Mouse (Mus musculus): ENCODE data around the gene Cnga1.
"Not testable (repeated sequence)": the region's sequence is repeated elsewhere in the genome, so short reads cannot be mapped to it uniquely, and the experiment has no call there.

Gene Cnga1

GRCm38 (mm10) chr5:72640072-72640471, 4.0 kb downstream of the Cnga1 start:
- DNase-seq (ENCODE audit: low spot score in 2 of 2): no peak

- no peak for DNase-seq (ENCODE audit: low spot score in 2 of 2)
Measured at GRCm38 (mm10) chr5:72636576-72636975, 7.5 kb downstream of the Cnga1 start.

- peak in 1 of 2 experiments; percentile 16 for DNase-seq (ENCODE audit: low spot score in 2 of 2)
Measured at GRCm38 (mm10) chr5:72636122-72636521, 8.0 kb downstream of the Cnga1 start.

- no peak for DNase-seq (ENCODE audit: low spot score in 2 of 2)
Measured at GRCm38 (mm10) chr5:72634791-72635271, 9.2 kb downstream of the Cnga1 start.

GRCm38 (mm10) chr5:72630026-72630425, 14.0 kb downstream of the Cnga1 start:
- DNase-seq (ENCODE audit: low spot score in 2 of 2): no peak

- DNase-seq (ENCODE audit: low spot score in 2 of 2): no peak
Measured at GRCm38 (mm10) chr5:72621022-72621421, 23.1 kb downstream of the Cnga1 start.

- no peak for DNase-seq (ENCODE audit: low spot score in 2 of 2)
Measured at GRCm38 (mm10) chr5:72617413-72617812, 26.7 kb downstream of the Cnga1 start.

- DNase-seq (ENCODE audit: low spot score in 2 of 2): no peak
Measured at GRCm38 (mm10) chr5:72603138-72603537, 40.9 kb downstream of the Cnga1 start.

- DNase-seq (ENCODE audit: low spot score in 2 of 2): no peak
Measured at GRCm38 (mm10) chr5:72601006-72601405, 43.1 kb downstream of the Cnga1 start.

GRCm38 (mm10) chr5:72587192-72587681, 56.8 kb downstream of the Cnga1 start, which contains the start of gene Gm5868:
Gene Gm5868 (minus strand): TSS chr5:72587551.
- no peak for DNase-seq (ENCODE audit: low spot score in 2 of 2)

GRCm38 (mm10) chr5:72586667-72587191, 57.3 kb downstream of the Cnga1 start:
- DNase-seq (ENCODE audit: low spot score in 2 of 2): not testable (repeated sequence)

- DNase-seq (ENCODE audit: low spot score in 2 of 2): not testable (repeated sequence)
Measured at GRCm38 (mm10) chr5:72586122-72586521, 58.0 kb downstream of the Cnga1 start.

- not testable (repeated sequence) for DNase-seq (ENCODE audit: low spot score in 2 of 2)
Measured at GRCm38 (mm10) chr5:72580970-72581332, 63.1 kb downstream of the Cnga1 start, which contains the start of gene Zar1. Gene Zar1 (minus strand): TSS chr5:72581254.

GRCm38 (mm10) chr5:72580088-72580969, 63.7 kb downstream of the Cnga1 start:
- peak in 1 of 2 experiments; percentile 63 for DNase-seq (ENCODE audit: low spot score in 2 of 2)

GRCm38 (mm10) chr5:72579599-72579998, 64.5 kb downstream of the Cnga1 start:
- DNase-seq (ENCODE audit: low spot score in 2 of 2): not testable (repeated sequence)

GRCm38 (mm10) chr5:72565621-72566020, 78.5 kb downstream of the Cnga1 start:
- DNase-seq (ENCODE audit: low spot score in 2 of 2): no peak

- DNase-seq (ENCODE audit: low spot score in 2 of 2): not testable (repeated sequence)
Measured at GRCm38 (mm10) chr5:72563183-72563582, 80.9 kb downstream of the Cnga1 start.

GRCm38 (mm10) chr5:72560976-72561628, 83.0 kb downstream of the Cnga1 start:
- no peak for DNase-seq (ENCODE audit: low spot score in 2 of 2)

- DNase-seq (ENCODE audit: low spot score in 2 of 2): peak; percentile 93 to 98
Measured at GRCm38 (mm10) chr5:72559544-72560049, 84.5 kb downstream of the Cnga1 start, which contains the start of gene Nfxl1. Gene Nfxl1 (minus strand): TSS chr5:72559684.

GRCm38 (mm10) chr5:72558716-72559526, 85.2 kb downstream of the Cnga1 start:
- DNase-seq (ENCODE audit: low spot score in 2 of 2): peak; percentile 56 to 81

- no peak for DNase-seq (ENCODE audit: low spot score in 2 of 2)
Measured at GRCm38 (mm10) chr5:72556245-72556644, 87.8 kb downstream of the Cnga1 start.

All from spleen, postnatal 4 days (tissue).